Mouse (Mus musculus) heart, embryonic 12.5 days (tissue): ENCODE measurements around the gene Pam16. TPM values are rescaled to one million over a fixed set of nuclear protein-coding genes. Genes with fewer than 3 reads are reported as not detected.

Experiments
- ATAC-seq: fragments of 200-750 bp; cut with Nextera tagmentation; 2 replicates; pipeline ENCODE4 v1.8.0; 2017; ENCODE audit warnings: moderate TSS enrichment, moderate library complexity; ENCODE audit not compliant: insufficient number of reproducible peaks, low FRiP score
- H3K27ac ChIP-seq: fragments of 300-500 bp; sonication (generic); 2 replicates; pipeline ENCODE4 v1.5.1; 2016; ENCODE audit warnings: mild to moderate bottlenecking, moderate library complexity; ENCODE audit not compliant: poor library complexity, severe bottlenecking
- H3K27me3 ChIP-seq: fragments of 300-500 bp; sonication (generic); replicated peaks from 2 replicates; pipeline ENCODE4 v1.6.1; 2016; ENCODE audit warnings: mild to moderate bottlenecking, moderate library complexity
- H3K36me3 ChIP-seq: fragments of 300-500 bp; sonication (generic); 2 replicates; pipeline ENCODE4 v1.6.1; 2016; ENCODE audit warnings: mild to moderate bottlenecking, moderate library complexity
- H3K4me1 ChIP-seq: fragments of 300-500 bp; sonication (generic); replicated peaks from 2 replicates; pipeline ENCODE4 v1.6.1; 2016; ENCODE audit warnings: mild to moderate bottlenecking
- H3K4me2 ChIP-seq: fragments of 300-500 bp; sonication (generic); 2 replicates; pipeline ENCODE4 v1.6.1; 2016; ENCODE audit warnings: mild to moderate bottlenecking, moderate library complexity
- H3K4me3 ChIP-seq: fragments of 300-500 bp; sonication (generic); 2 replicates; pipeline ENCODE4 v1.5.1; 2016; ENCODE audit warnings: mild to moderate bottlenecking
- H3K9ac ChIP-seq: fragments of 300-500 bp; sonication (generic); 2 replicates; pipeline ENCODE4 v1.6.1; 2016; ENCODE audit warnings: mild to moderate bottlenecking, moderate library complexity
- H3K9me3 ChIP-seq: fragments of 300-500 bp; sonication (generic); replicated peaks from 2 replicates; pipeline ENCODE4 v1.6.1; 2016; ENCODE audit warnings: mild to moderate bottlenecking, moderate library complexity
- WGBS: fragments of 180-500 bp; shearing (Covaris S2); methylation state at CpG from one replicate; pipeline ENCODE4 v1.1.7; 2016; 5-methylcytosine and 5-hydroxymethylcytosine counted together
- polyA plus RNA-seq: library from polyadenylated mRNA; unstranded; fragments of >200 nt; fragmentation: Nextera tagmentation; extraction: Ambion mirVana; gene quantifications from 2 replicates; pipeline ENCODE4 v1.2.1, GENCODE M21; 2016

The Pam16 gene
- polyA plus RNA-seq, 1 experiment from 2014 or later = 127 TPM

- Histone ChIP-seq H3K4me3 (no peak overlapping the region), H3K27me3 (no peaks in the 10 kb centered on the region), H3K36me3 (peaks cover 40% of the 10 kb centered on the region), H3K4me2 (peak overlapping the region; percentile 15), H3K27ac (peak overlapping the region; percentile 48; the same call in 1 of the 2 replicates), H3K9me3 (no peaks in the 10 kb centered on the region), H3K4me1 (peaks cover 84% of the 10 kb centered on the region), H3K9ac (peak overlapping the region; percentile 38; the same call in 1 of the 2 replicates)
- 55% methylated on average over 4 of the region's 4 CpGs for WGBS
- no peak for ATAC-seq
Observed at GRCm38 (mm10) chr16:4646831-4647230, 22.0 kb upstream of the Pam16 start.

- Histone ChIP-seq H3K27me3 (no peaks in the 10 kb centered on the region), H3K36me3 (peaks cover 33% of the 10 kb centered on the region), H3K4me1 (peaks cover 84% of the 10 kb centered on the region), H3K9ac (no peak overlapping the region), H3K27ac (0 out of 2 replicates have a peak overlapping the region, but pooled peaks have one; percentile 3), H3K4me3 (no peak overlapping the region), H3K9me3 (no peaks in the 10 kb centered on the region), H3K4me2 (no peak overlapping the region)
- ATAC-seq = no peak
- 71% methylated on average over 4 of the region's 4 CpGs for WGBS
Observed at GRCm38 (mm10) chr16:4645867-4646266, 21.1 kb upstream of the Pam16 start.

- no peak overlapping the region for H3K4me3 ChIP-seq
- peak overlapping the region; percentile 89 for H3K4me2 ChIP-seq
- H3K4me1 ChIP-seq = peaks cover 93% of the 10 kb centered on the region
- peaks cover 14% of the 10 kb centered on the region for H3K36me3 ChIP-seq
- no peak for ATAC-seq
- 42% methylated on average over 11 of the region's 11 CpGs for WGBS
- H3K27me3 ChIP-seq = no peaks in the 10 kb centered on the region
- peak overlapping the region; percentile 90 for H3K27ac ChIP-seq
- no peaks in the 10 kb centered on the region for H3K9me3 ChIP-seq
- peak overlapping the region; percentile 52; the same call in 1 of the 2 replicates for H3K9ac ChIP-seq
Observed at GRCm38 (mm10) chr16:4643670-4644419, 19.1 kb upstream of the Pam16 start.

GRCm38 (mm10) chr16:4642937-4643336, 18.1 kb upstream of the Pam16 start:
- Histone ChIP-seq H3K27me3 (no peaks in the 10 kb centered on the region), H3K4me2 (peak overlapping the region; percentile 89), H3K9me3 (no peaks in the 10 kb centered on the region), H3K4me1 (peaks cover 85% of the 10 kb centered on the region), H3K27ac (peak overlapping the region; percentile 90), H3K36me3 (peaks cover 5% of the 10 kb centered on the region; the same call in 1 of the 2 replicates), H3K4me3 (peak overlapping the region; percentile 65; the same call in 1 of the 2 replicates), H3K9ac (peak overlapping the region; percentile 89; the same call in 1 of the 2 replicates)
- ATAC-seq = no peak
- 78% methylated on average over 6 of the region's 6 CpGs for WGBS

- 10% methylated on average over 13 of the region's 13 CpGs for WGBS
- peak; percentile 68 for ATAC-seq
- peaks cover 78% of the 10 kb centered on the region for H3K4me1 ChIP-seq
- peak overlapping the region; percentile 65 for H3K4me3 ChIP-seq
- no peaks in the 10 kb centered on the region for H3K36me3 ChIP-seq
- H3K27ac ChIP-seq = peak overlapping the region; percentile 90
- H3K9me3 ChIP-seq = no peaks in the 10 kb centered on the region
- H3K9ac ChIP-seq = peak overlapping the region; percentile 89
- no peaks in the 10 kb centered on the region for H3K27me3 ChIP-seq
- H3K4me2 ChIP-seq = peak overlapping the region; percentile 89
Observed at GRCm38 (mm10) chr16:4642190-4642589, 17.4 kb upstream of the Pam16 start.

- ATAC-seq = no peak
- peak overlapping the region; percentile 89 for H3K4me2 ChIP-seq
- 27% methylated on average over 3 of the region's 3 CpGs for WGBS
Observed at GRCm38 (mm10) chr16:4641119-4641838, 16.5 kb upstream of the Pam16 start.

GRCm38 (mm10) chr16:4640267-4641005, 15.6 kb upstream of the Pam16 start:
- Histone ChIP-seq H3K9me3 (no peaks in the 10 kb centered on the region), H3K27me3 (no peaks in the 10 kb centered on the region), H3K4me3 (peak overlapping the region; percentile 65), H3K4me1 (peaks cover 70% of the 10 kb centered on the region), H3K27ac (peak overlapping the region; percentile 90), H3K9ac (peak overlapping the region; percentile 89), H3K36me3 (no peaks in the 10 kb centered on the region), H3K4me2 (peak overlapping the region; percentile 89)
- ATAC-seq = no peak; the same call in none of the 2 replicates
- 7% methylated on average over 17 of the region's 17 CpGs for WGBS

More at GRCm38 (mm10) chr16:4641119-4641838, 16.5 kb upstream of the Pam16 start:
- Histone ChIP-seq H3K4me3 (peak overlapping the region; percentile 65), H3K36me3 (no peaks in the 10 kb centered on the region), H3K27me3 (no peaks in the 10 kb centered on the region), H3K9me3 (no peaks in the 10 kb centered on the region), H3K27ac (peak overlapping the region; percentile 90), H3K9ac (peak overlapping the region; percentile 89), H3K4me1 (peaks cover 70% of the 10 kb centered on the region)

GRCm38 (mm10) chr16:4639831-4640237, 15.0 kb upstream of the Pam16 start, which contains the start of the genes Vasn and Dnaja3:
Gene Vasn (plus strand): TSS chr16:4639941.
Gene Dnaja3 (plus strand): TSS chr16:4639989.
- H3K9ac ChIP-seq = peak within 1 kb of the TSS; percentile 89
- H3K4me2 ChIP-seq = peak within 1 kb of the TSS; percentile 89
- H3K4me3 ChIP-seq = peak within 1 kb of the TSS; percentile 65
- peak; percentile 91 for ATAC-seq
- H3K9me3 ChIP-seq = no peaks in the 10 kb centered on the region
- no peaks in the 10 kb centered on the region for H3K36me3 ChIP-seq
- H3K27me3 ChIP-seq = no peaks in the 10 kb centered on the region
- H3K4me1 ChIP-seq = peaks cover 71% of the 10 kb centered on the region
- WGBS = 2% methylated on average over 22 of the region's 22 CpGs
- peak within 1 kb of the TSS; percentile 90 for H3K27ac ChIP-seq

GRCm38 (mm10) chr16:4638891-4639390, 14.2 kb upstream of the Pam16 start:
- peaks cover 71% of the 10 kb centered on the region for H3K4me1 ChIP-seq
- no peak overlapping the region for H3K4me2 ChIP-seq
- H3K4me3 ChIP-seq = no peak overlapping the region
- WGBS = 49% methylated on average over 3 of the region's 3 CpGs
- H3K27me3 ChIP-seq = no peaks in the 10 kb centered on the region
- H3K36me3 ChIP-seq = no peaks in the 10 kb centered on the region; the same call in 1 of the 2 replicates
- H3K27ac ChIP-seq = no peak overlapping the region
- H3K9me3 ChIP-seq = no peaks in the 10 kb centered on the region
- no peak overlapping the region for H3K9ac ChIP-seq
- no peak for ATAC-seq

- no peak overlapping the region for H3K4me2 ChIP-seq
- WGBS = 59% methylated on average over 4 of the region's 4 CpGs
- H3K4me3 ChIP-seq = no peak overlapping the region
- no peak overlapping the region for H3K27ac ChIP-seq
- peaks cover 40% of the 10 kb centered on the region for H3K4me1 ChIP-seq
- H3K9me3 ChIP-seq = no peaks in the 10 kb centered on the region
- no peak for ATAC-seq
- H3K27me3 ChIP-seq = no peaks in the 10 kb centered on the region
- no peak overlapping the region for H3K9ac ChIP-seq
- H3K36me3 ChIP-seq = peaks cover 9% of the 10 kb centered on the region; the same call in 1 of the 2 replicates
Observed at GRCm38 (mm10) chr16:4635760-4636159, 11.0 kb upstream of the Pam16 start.
